In genomic region chr7:102246956-102247797, GRCm38 (mm10) we compare ENCODE assay signal across 8 mouse cellular contexts. TPM values are rescaled to one million over a fixed set of nuclear protein-coding genes. Genes with fewer than 3 reads are reported as not detected.
DNase-seq lines count a peak whose midpoint lies in the region; ATAC-seq and TF ChIP-seq lines count a peak whose summit lies in the region.

No protein-coding gene starts in this region.

- no peaks in the 10 kb centered on the region for H3K27me3 ChIP-seq in kidney, embryonic 14.5 days (ENCODE audit: control insufficient read depth, insufficient read depth, low read length)
- no peaks in the 10 kb centered on the region for H3K27me3 ChIP-seq in embryonic facial prominence, embryonic 10.5 days (replicated peaks; ENCODE audit: low read depth, poor library complexity, severe bottlenecking)
- H3K27me3 ChIP-seq in intestine, postnatal 0 days (replicated peaks; ENCODE audit: control insufficient read depth, insufficient read depth, low read length), result no peaks in the 10 kb centered on the region

- H3K36me3 ChIP-seq in kidney, embryonic 14.5 days (ENCODE audit: control insufficient read depth, insufficient read depth, low read length), result peaks cover 5% of the 10 kb centered on the region; the same call in 1 of the 2 replicates
- H3K36me3 ChIP-seq in embryonic facial prominence, embryonic 10.5 days (replicated peaks), result peaks cover 17% of the 10 kb centered on the region
- 0 out of 2 replicates have a peak, but pooled peaks cover 4% of the 10 kb centered on the region for H3K36me3 ChIP-seq in intestine, postnatal 0 days (ENCODE audit: control insufficient read depth, insufficient read depth)

- no peaks in the 10 kb centered on the region for H3K9me3 ChIP-seq in kidney, embryonic 14.5 days (ENCODE audit: control insufficient read depth, low read length)
- no peaks in the 10 kb centered on the region for H3K9me3 ChIP-seq in embryonic facial prominence, embryonic 10.5 days
- H3K9me3 ChIP-seq in intestine, postnatal 0 days (ENCODE audit: control insufficient read depth), result no peaks in the 10 kb centered on the region

- no peak for DNase-seq in kidney, adult 9 months
- no peak for DNase-seq in embryonic facial prominence, embryonic 10.5 days (ENCODE audit: low spot score)
- DNase-seq in lung, postnatal 25 days (ENCODE audit: low spot score), result peak; percentile 63
- no peak for DNase-seq in urinary bladder, postnatal 25 days (ENCODE audit: low spot score)
- DNase-seq in cerebellum, postnatal 25 days, result no peak
- DNase-seq in embryo, embryonic 10.5 days (ENCODE audit: low spot score), result no peak

- peak overlapping the region; percentile 3; the same call in 1 of the 2 replicates for H3K4me3 ChIP-seq in kidney, embryonic 14.5 days (ENCODE audit: low read length)
- peak overlapping the region; percentile 76 for H3K4me3 ChIP-seq in embryonic facial prominence, embryonic 10.5 days
- H3K4me3 ChIP-seq in intestine, postnatal 0 days (ENCODE audit: low read depth, low read length), result 0 out of 2 replicates have a peak overlapping the region, but pooled peaks have one; percentile 6

- WGBS in kidney, embryonic 14.5 days, result 48% methylated on average over 12 of the region's 12 CpGs
- WGBS in embryonic facial prominence, embryonic 10.5 days, result 40% methylated on average over 12 of the region's 12 CpGs
- WGBS in intestine, postnatal 0 days, result 59% methylated on average over 12 of the region's 12 CpGs

- H3K4me1 ChIP-seq in kidney, embryonic 14.5 days (ENCODE audit: control insufficient read depth, insufficient read depth, low read length), result peaks cover 37% of the 10 kb centered on the region
- peaks cover 67% of the 10 kb centered on the region for H3K4me1 ChIP-seq in embryonic facial prominence, embryonic 10.5 days
- H3K4me1 ChIP-seq in intestine, postnatal 0 days (replicated peaks; ENCODE audit: control insufficient read depth, insufficient read depth, low read length), result peaks cover 48% of the 10 kb centered on the region

- H3K4me2 ChIP-seq in kidney, embryonic 14.5 days (replicated peaks; ENCODE audit: low read depth, low read length), result peak overlapping the region; percentile 85
- peak overlapping the region; percentile 88 for H3K4me2 ChIP-seq in intestine, postnatal 0 days (replicated peaks; ENCODE audit: low read depth)

- 0 out of 2 replicates have a peak overlapping the region, but pooled peaks have one; percentile 88 for H3K9ac ChIP-seq in kidney, embryonic 14.5 days (ENCODE audit: low read depth, low read length)
- no peak overlapping the region for H3K9ac ChIP-seq in intestine, postnatal 0 days (ENCODE audit: low read depth, low read length)

- ATAC-seq in kidney, embryonic 14.5 days (ENCODE audit: low FRiP score, low TSS enrichment), result no peak
- ATAC-seq in intestine, postnatal 0 days, result no peak

- TF ChIP-seq CTCF in intestine, postnatal 0 days (IDR thresholded peaks at IDR 0.05; ENCODE audit: low read depth), result no peak

- 0 out of 2 replicates have a peak overlapping the region, but pooled peaks have one; percentile 24 for H3K27ac ChIP-seq in kidney, embryonic 14.5 days (ENCODE audit: low read depth, low read length)
- peak overlapping the region; percentile 51 for H3K27ac ChIP-seq in embryonic facial prominence, embryonic 10.5 days (replicated peaks)
- H3K27ac ChIP-seq in intestine, postnatal 0 days (ENCODE audit: low read depth, low read length), result peak overlapping the region; percentile 84; the same call in 1 of the 2 replicates

RNA-seq across cellular contexts. Expression of gene Rhog, which starts 8.7 kb away (rescaled TPM):
- polyA plus RNA-seq in kidney, embryonic 14.5 days (2014; fragmentation: Nextera tagmentation; extraction: Ambion mirVana), result 47.6 and 62.6 TPM in 2 replicates
- polyA plus RNA-seq in embryonic facial prominence, embryonic 10.5 days (2016; fragmentation: Nextera tagmentation; extraction: Ambion mirVana), result 42.5 and 48.4 TPM in 2 replicates
- 74.2 and 78.1 TPM in 2 replicates for polyA plus RNA-seq in intestine, postnatal 0 days (2015; fragmentation: Nextera tagmentation; extraction: Ambion mirVana)

RNA-seq across cellular contexts. Expression of gene Stim1, which starts 20.4 kb away (rescaled TPM):
- 8.1 and 11.6 TPM in 2 replicates for polyA plus RNA-seq in kidney, embryonic 14.5 days (2014; fragmentation: Nextera tagmentation; extraction: Ambion mirVana)
- 13.0 and 14.6 TPM in 2 replicates for polyA plus RNA-seq in embryonic facial prominence, embryonic 10.5 days (2016; fragmentation: Nextera tagmentation; extraction: Ambion mirVana)
- 13.0 and 13.8 TPM in 2 replicates for polyA plus RNA-seq in intestine, postnatal 0 days (2015; fragmentation: Nextera tagmentation; extraction: Ambion mirVana)

RNA-seq across cellular contexts. Expression of gene Pgap2, which starts 37.2 kb away (rescaled TPM):
- 80.9 and 85.3 TPM in 2 replicates for polyA plus RNA-seq in kidney, embryonic 14.5 days (2014; fragmentation: Nextera tagmentation; extraction: Ambion mirVana)
- polyA plus RNA-seq in embryonic facial prominence, embryonic 10.5 days (2016; fragmentation: Nextera tagmentation; extraction: Ambion mirVana), result 61.3 and 62.4 TPM in 2 replicates
- polyA plus RNA-seq in intestine, postnatal 0 days (2015; fragmentation: Nextera tagmentation; extraction: Ambion mirVana), result 34.9 and 35.0 TPM in 2 replicates

RNA-seq across cellular contexts. Expression of gene Nup98, which starts 37.2 kb away (rescaled TPM):
- 37.5 and 55.4 TPM in 2 replicates for polyA plus RNA-seq in kidney, embryonic 14.5 days (2014; fragmentation: Nextera tagmentation; extraction: Ambion mirVana)
- polyA plus RNA-seq in embryonic facial prominence, embryonic 10.5 days (2016; fragmentation: Nextera tagmentation; extraction: Ambion mirVana), result 48.2 and 50.6 TPM in 2 replicates
- 13.3 and 14.8 TPM in 2 replicates for polyA plus RNA-seq in intestine, postnatal 0 days (2015; fragmentation: Nextera tagmentation; extraction: Ambion mirVana)

Comparison
In these comparisons a context has a peak if more than half of its experiments do, and no peak if none do; other contexts are left out.
1. H3K27ac ChIP-seq: peak in every context shown above with its lines; median percentile 84 in intestine, postnatal 0 days; 51 in embryonic facial prominence, embryonic 10.5 days; 24 in kidney, embryonic 14.5 days.
2. H3K4me3 ChIP-seq: peak in every context shown above with its lines; median percentile 76 in embryonic facial prominence, embryonic 10.5 days; 6 in intestine, postnatal 0 days; 3 in kidney, embryonic 14.5 days.